Comparison of ENCODE assay signal across 8 mouse cellular contexts in genomic region chr16:37776860-37777651, GRCm38 (mm10). TPM values are rescaled to one million over a fixed set of nuclear protein-coding genes. Genes with fewer than 3 reads are reported as not detected.
A peak's percentile ranks its signal among the peaks of the same experiment; 100 is the strongest.
DNase-seq lines count a peak whose midpoint lies in the region; ATAC-seq and TF ChIP-seq lines count a peak whose summit lies in the region.

Gene Fstl1 (plus strand): TSS chr16:37776873.

- peaks cover 9 to 10% of the 10 kb centered on the region in 2 experiments; a peak in 3 of 4 replicates for H3K4me1 ChIP-seq in ES-E14 (ENCODE audit: control insufficient read depth in 2 of 2, insufficient read depth in 2 of 2, low read length in 2 of 2, poor library complexity in 1 of 2)
- H3K4me1 ChIP-seq in embryonic fibroblast, embryonic 13.5 days (ENCODE audit: control insufficient read depth, insufficient read depth, low read length), result no peaks in the 10 kb centered on the region; the same call in 1 of the 2 replicates
- H3K4me1 ChIP-seq in heart, embryonic 12.5 days (replicated peaks), result peaks cover 36% of the 10 kb centered on the region
- peaks cover 29% of the 10 kb centered on the region for H3K4me1 ChIP-seq in lung, embryonic 14.5 days (ENCODE audit: insufficient read depth)

- H3K27me3 ChIP-seq in heart, embryonic 12.5 days (replicated peaks), result no peaks in the 10 kb centered on the region
- no peaks in the 10 kb centered on the region for H3K27me3 ChIP-seq in lung, embryonic 14.5 days (ENCODE audit: insufficient read depth, low read length)

- ATAC-seq in heart, embryonic 12.5 days (ENCODE audit: insufficient number of reproducible peaks, low FRiP score), result peak; percentile 88
- peak; percentile 87 for ATAC-seq in lung, embryonic 14.5 days (ENCODE audit: insufficient read depth)
- no peak for ATAC-seq in activated CD4-positive, CD25-positive, alpha-beta regulatory T cell, adult 4 months

- peak within 1 kb of the TSS; percentile 75 to 93 for H3K4me3 ChIP-seq in ES-E14 (ENCODE audit: insufficient read depth in 1 of 2, low read depth in 1 of 2, low read length in 2 of 2, poor library complexity in 1 of 2, severe bottlenecking in 1 of 2)
- H3K4me3 ChIP-seq in embryonic fibroblast, embryonic 13.5 days (ENCODE audit: insufficient read depth, low read length), result peak within 1 kb of the TSS; percentile 96
- peak within 1 kb of the TSS; percentile 94 for H3K4me3 ChIP-seq in heart, embryonic 12.5 days
- H3K4me3 ChIP-seq in lung, embryonic 14.5 days (ENCODE audit: low read depth, low read length), result peak within 1 kb of the TSS; percentile 87

- H3K4me2 ChIP-seq in heart, embryonic 12.5 days, result peak within 1 kb of the TSS; percentile 69
- peak within 1 kb of the TSS; percentile 62 for H3K4me2 ChIP-seq in lung, embryonic 14.5 days

- H3K9ac ChIP-seq in ES-E14 (ENCODE audit: insufficient read depth, low read depth, low read length, poor library complexity, severe bottlenecking), result peak within 1 kb of the TSS; percentile 70
- H3K9ac ChIP-seq in heart, embryonic 12.5 days, result peak within 1 kb of the TSS; percentile 95
- H3K9ac ChIP-seq in lung, embryonic 14.5 days, result peak within 1 kb of the TSS; percentile 94

- no peaks in the 10 kb centered on the region for H3K36me3 ChIP-seq in ES-E14 (ENCODE audit: control insufficient read depth, insufficient read depth, low read length, poor library complexity, severe bottlenecking)
- peaks cover 21% of the 10 kb centered on the region for H3K36me3 ChIP-seq in heart, embryonic 12.5 days
- peaks cover 11% of the 10 kb centered on the region; the same call in 1 of the 2 replicates for H3K36me3 ChIP-seq in lung, embryonic 14.5 days (ENCODE audit: insufficient read depth)

- peak; percentile 97 for TF ChIP-seq POLR2A in embryonic fibroblast, embryonic 13.5 days (IDR thresholded peaks at IDR 0.05; ENCODE audit: low read depth, low read length)

- in situ Hi-C loops in ES-E14 (cut with MboI; ENCODE audit: low sequenced_read_pairs in 2 of 2, unreplicated experiment in 2 of 2), result no loop called here

- no peak for TF ChIP-seq CTCF in embryonic fibroblast, embryonic 13.5 days (IDR thresholded peaks at IDR 0.05; ENCODE audit: borderline replicate concordance, insufficient read depth, low read length)
- no peak for TF ChIP-seq CTCF in lung, embryonic 14.5 days (IDR thresholded peaks at IDR 0.05; ENCODE audit: low read depth)

- no peak within 1 kb of the TSS for H3K27ac ChIP-seq in ES-E14 (ENCODE audit: insufficient read depth, low read depth, low read length, poor library complexity, severe bottlenecking)
- peak within 1 kb of the TSS; percentile 93 for H3K27ac ChIP-seq in embryonic fibroblast, embryonic 13.5 days (ENCODE audit: insufficient read depth, low read length)
- H3K27ac ChIP-seq in heart, embryonic 12.5 days (ENCODE audit: poor library complexity, severe bottlenecking), result peak within 1 kb of the TSS; percentile 84
- H3K27ac ChIP-seq in lung, embryonic 14.5 days (ENCODE audit: low read depth), result peak within 1 kb of the TSS; percentile 95

- no peaks in the 10 kb centered on the region for H3K9me3 ChIP-seq in ES-E14 (ENCODE audit: control insufficient read depth, insufficient read depth, low read depth, low read length)
- no peaks in the 10 kb centered on the region for H3K9me3 ChIP-seq in heart, embryonic 12.5 days (replicated peaks)
- no peaks in the 10 kb centered on the region for H3K9me3 ChIP-seq in lung, embryonic 14.5 days (ENCODE audit: low read depth, low read length)

- no peak for DNase-seq in ES-E14 (ENCODE audit: low read depth, low spot score)
- DNase-seq in adrenal gland, postnatal 14 days, result peak; percentile 68
- DNase-seq in kidney, postnatal 4 days, result peak; percentile 82 to 87
- DNase-seq in lung, embryonic 14.5 days, result peak; percentile 81
- DNase-seq in ovary, postnatal 14 days (ENCODE audit: low spot score), result peak; percentile 45

- under 1% methylated on average over 50 of the region's 52 CpGs for WGBS in heart, embryonic 12.5 days
- under 1% methylated on average over 45 of the region's 52 CpGs for WGBS in lung, embryonic 14.5 days

TF ChIP-seq in ES-E14, 5 proteins besides CTCF, POLR2A, EP300 and RAD21:
- no peak for TF ChIP-seq ZNF384 (IDR thresholded peaks at IDR 0.05; ENCODE audit: low read depth, low read length)
- TF ChIP-seq HCFC1 (IDR thresholded peaks at IDR 0.05; ENCODE audit: borderline replicate concordance, insufficient read depth, low read length), result 0 out of 2 replicates have a peak, but pooled peaks have one; percentile 30

RNA-seq across cellular contexts. Expression of gene Fstl1, which starts in this region (rescaled TPM):
- total RNA-seq in ES-E14 (2012; rRNA removed), result 80.6 and 87.6 TPM in 2 replicates
- total RNA-seq in adrenal gland, postnatal 14 days (2021), result 120 and 144 TPM in 2 replicates
- 1,166 and 1,394 TPM in 2 replicates for polyA plus RNA-seq in embryonic fibroblast, embryonic 13.5 days (2011; ENCODE audit: insufficient read length, low read depth, missing spikeins)
- 558 and 559 TPM in 2 replicates for polyA plus RNA-seq in heart, embryonic 12.5 days (2016; fragmentation: Nextera tagmentation; extraction: Ambion mirVana)
- 460 and 502 TPM in 2 replicates for polyA plus RNA-seq in lung, embryonic 14.5 days (2014; fragmentation: Nextera tagmentation; extraction: Ambion mirVana)
- polyA plus RNA-seq in activated CD4-positive, CD25-positive, alpha-beta regulatory T cell, adult 4 months (2017; shearing (Covaris generic)), result under 1 TPM in 1 of 2 experiments, not detected in 1; 0.62 TPM

Comparison
In these comparisons a context has a peak if more than half of its experiments do, and no peak if none do; other contexts are left out.
1. RNA of gene Fstl1 (polyA plus RNA-seq): 1,166 to 1,394 TPM in embryonic fibroblast, embryonic 13.5 days, 558 to 559 TPM in heart, embryonic 12.5 days and 460 to 502 TPM in lung, embryonic 14.5 days; 0.62 TPM in activated CD4-positive, CD25-positive, alpha-beta regulatory T cell, adult 4 months; every median in the first group is over 100 times any median in the second.
2. Peak in every context shown above with its lines, with median percentiles within 50 percentile points of each other: H3K4me3 ChIP-seq and H3K9ac ChIP-seq.